Mouse (Mus musculus) adrenal gland, postnatal 25 days (tissue): Measurements from ENCODE around the gene Ankrd39. TPM values are rescaled to one million over a fixed set of nuclear protein-coding genes. Genes with fewer than 3 reads are reported as not detected.

ENCODE experiments used
- DNase-seq: peaks from one replicate; pipeline ENCODE4 v3.0.0; 2021; ENCODE audit warnings: mixed read lengths
- total RNA-seq: library from RNA; stranded (reverse); gene quantifications from 2 replicates; pipeline ENCODE4 v1.2.3, GENCODE M21; 2021

Ankrd39 gene
- total RNA-seq, 1 experiment from 2014 or later: 19.7 TPM

GRCm38 (mm10) chr1:36529274-36529673 is 18.0 kb downstream of the Ankrd39 start:
- no peak for DNase-seq

GRCm38 (mm10) chr1:36528351-36528750 is 18.9 kb downstream of the Ankrd39 start:
- DNase-seq: no peak

- DNase-seq: no peak
Measured at GRCm38 (mm10) chr1:36526903-36527302, 20.3 kb downstream of the Ankrd39 start.

- DNase-seq: no peak
Measured at GRCm38 (mm10) chr1:36525774-36526173, 21.5 kb downstream of the Ankrd39 start.

- no peak for DNase-seq
Measured at GRCm38 (mm10) chr1:36524058-36524457, 23.2 kb downstream of the Ankrd39 start.

- no peak for DNase-seq
Measured at GRCm38 (mm10) chr1:36523332-36524013, 23.8 kb downstream of the Ankrd39 start.

- no peak for DNase-seq
Measured at GRCm38 (mm10) chr1:36522210-36522609, 25.0 kb downstream of the Ankrd39 start.

- DNase-seq: no peak
Measured at GRCm38 (mm10) chr1:36519626-36520025, 27.6 kb downstream of the Ankrd39 start.

GRCm38 (mm10) chr1:36518259-36518658 is 29.0 kb downstream of the Ankrd39 start:
- no peak for DNase-seq

- peak; percentile 31 for DNase-seq
Measured at GRCm38 (mm10) chr1:36513718-36514117, 33.5 kb downstream of the Ankrd39 start.

- DNase-seq: no peak
Measured at GRCm38 (mm10) chr1:36513310-36513709, 33.9 kb downstream of the Ankrd39 start.

GRCm38 (mm10) chr1:36512966-36513280 is 34.3 kb downstream of the Ankrd39 start:
- no peak for DNase-seq

- DNase-seq: peak; percentile 56
Measured at GRCm38 (mm10) chr1:36512089-36512965, 34.9 kb downstream of the Ankrd39 start.

- DNase-seq: peak; percentile 100
Measured at GRCm38 (mm10) chr1:36511289-36512021, 35.8 kb downstream of the Ankrd39 start, which contains the start of gene Cnnm3. Gene Cnnm3 (plus strand): TSS chr1:36511867.

- DNase-seq: no peak
Measured at GRCm38 (mm10) chr1:36508238-36508637, 39.0 kb downstream of the Ankrd39 start.

- DNase-seq: peak; percentile 75
Measured at GRCm38 (mm10) chr1:36501261-36501660, 46.0 kb downstream of the Ankrd39 start.

- DNase-seq: no peak
Measured at GRCm38 (mm10) chr1:36497312-36497711, 49.9 kb downstream of the Ankrd39 start.

- no peak for DNase-seq
Measured at GRCm38 (mm10) chr1:36496719-36497118, 50.5 kb downstream of the Ankrd39 start.

GRCm38 (mm10) chr1:36493299-36493698 is 53.9 kb downstream of the Ankrd39 start:
- no peak for DNase-seq

GRCm38 (mm10) chr1:36492416-36493139 is 54.7 kb downstream of the Ankrd39 start:
- peak; percentile 43 for DNase-seq

- no peak for DNase-seq
Measured at GRCm38 (mm10) chr1:36489661-36490060, 57.6 kb downstream of the Ankrd39 start.
